Mouse (Mus musculus): Measurements from ENCODE around the gene Nrxn2. TPM values are rescaled to one million over a fixed set of nuclear protein-coding genes. Genes with fewer than 3 reads are reported as not detected.
A peak's percentile ranks its signal among the peaks of the same experiment; 100 is the strongest.

The Nrxn2 gene
- polyA plus RNA-seq, 1 experiment from 2014 or later: 0.50 TPM

- Histone ChIP-seq H3K27ac (ENCODE audit: low read length) (no peak overlapping the region), H3K4me2 (ENCODE audit: low read depth, low read length) (no peak overlapping the region), H3K4me3 (ENCODE audit: low read depth, low read length) (no peak overlapping the region), H3K27me3 (ENCODE audit: control insufficient read depth, insufficient read depth, low read depth, low read length) (no peaks in the 10 kb centered on the region), H3K9me3 (replicated peaks; ENCODE audit: control insufficient read depth, low read length) (no peaks in the 10 kb centered on the region), H3K36me3 (ENCODE audit: control insufficient read depth, insufficient read depth) (no peaks in the 10 kb centered on the region), H3K4me1 (ENCODE audit: control insufficient read depth, low read depth, low read length) (no peaks in the 10 kb centered on the region), H3K9ac (ENCODE audit: low read depth, low read length) (no peak overlapping the region)
- no peak for ATAC-seq (ENCODE audit: low read depth)
- WGBS (ENCODE audit: insufficient replicate concordance): 70% methylated on average over 3 of the region's 3 CpGs
Measured at GRCm38 (mm10) chr19:6466945-6467344, 48.4 kb downstream of the Nrxn2 start.

GRCm38 (mm10) chr19:6467374-6467979, 48.9 kb downstream of the Nrxn2 start:
- Histone ChIP-seq H3K27me3 (ENCODE audit: control insufficient read depth, insufficient read depth, low read depth, low read length) (no peaks in the 10 kb centered on the region), H3K4me2 (ENCODE audit: low read depth, low read length) (no peak overlapping the region), H3K9me3 (replicated peaks; ENCODE audit: control insufficient read depth, low read length) (no peaks in the 10 kb centered on the region), H3K4me3 (ENCODE audit: low read depth, low read length) (no peak overlapping the region), H3K4me1 (ENCODE audit: control insufficient read depth, low read depth, low read length) (no peaks in the 10 kb centered on the region), H3K27ac (ENCODE audit: low read length) (no peak overlapping the region), H3K9ac (ENCODE audit: low read depth, low read length) (no peak overlapping the region), H3K36me3 (ENCODE audit: control insufficient read depth, insufficient read depth) (no peaks in the 10 kb centered on the region)
- no peak for ATAC-seq (ENCODE audit: low read depth)
- 70% methylated on average over 15 of the region's 15 CpGs for WGBS (ENCODE audit: insufficient replicate concordance)

- Histone ChIP-seq H3K4me1 (ENCODE audit: control insufficient read depth, low read depth, low read length) (no peaks in the 10 kb centered on the region; the same call in 1 of the 2 replicates), H3K9ac (ENCODE audit: low read depth, low read length) (no peak overlapping the region), H3K27me3 (ENCODE audit: control insufficient read depth, insufficient read depth, low read depth, low read length) (no peaks in the 10 kb centered on the region), H3K9me3 (replicated peaks; ENCODE audit: control insufficient read depth, low read length) (no peaks in the 10 kb centered on the region), H3K36me3 (ENCODE audit: control insufficient read depth, insufficient read depth) (no peaks in the 10 kb centered on the region), H3K4me2 (ENCODE audit: low read depth, low read length) (no peak overlapping the region), H3K4me3 (ENCODE audit: low read depth, low read length) (no peak overlapping the region), H3K27ac (ENCODE audit: low read length) (no peak overlapping the region)
- 18% methylated on average over 5 of the region's 5 CpGs for WGBS (ENCODE audit: insufficient replicate concordance)
- ATAC-seq (ENCODE audit: low read depth): no peak
Measured at GRCm38 (mm10) chr19:6471630-6472029, 53.1 kb downstream of the Nrxn2 start.

- ATAC-seq (ENCODE audit: low read depth): no peak; the same call in 1 of the 2 replicates
- no peak overlapping the region for H3K4me2 ChIP-seq (ENCODE audit: low read depth, low read length)
Measured at GRCm38 (mm10) chr19:6472821-6473220, 54.3 kb downstream of the Nrxn2 start.

GRCm38 (mm10) chr19:6474706-6475105, 56.2 kb downstream of the Nrxn2 start:
- Histone ChIP-seq H3K4me1 (ENCODE audit: control insufficient read depth, low read depth, low read length) (no peaks in the 10 kb centered on the region; the same call in 1 of the 2 replicates), H3K9ac (ENCODE audit: low read depth, low read length) (no peak overlapping the region), H3K4me3 (ENCODE audit: low read depth, low read length) (no peak overlapping the region), H3K4me2 (ENCODE audit: low read depth, low read length) (no peak overlapping the region), H3K36me3 (ENCODE audit: control insufficient read depth, insufficient read depth) (no peaks in the 10 kb centered on the region), H3K27me3 (ENCODE audit: control insufficient read depth, insufficient read depth, low read depth, low read length) (no peaks in the 10 kb centered on the region), H3K27ac (ENCODE audit: low read length) (no peak overlapping the region), H3K9me3 (replicated peaks; ENCODE audit: control insufficient read depth, low read length) (no peaks in the 10 kb centered on the region)
- ATAC-seq (ENCODE audit: low read depth): no peak
- WGBS (ENCODE audit: insufficient replicate concordance): 44% methylated on average over 15 of the region's 15 CpGs

More at GRCm38 (mm10) chr19:6472821-6473220, 54.3 kb downstream of the Nrxn2 start:
- no peak overlapping the region for H3K4me3 ChIP-seq (ENCODE audit: low read depth, low read length)
- H3K9me3 ChIP-seq (replicated peaks; ENCODE audit: control insufficient read depth, low read length): no peaks in the 10 kb centered on the region
- WGBS (ENCODE audit: insufficient replicate concordance): 50% methylated on average over 9 of the region's 9 CpGs
- H3K27me3 ChIP-seq (ENCODE audit: control insufficient read depth, insufficient read depth, low read depth, low read length): no peaks in the 10 kb centered on the region
- H3K4me1 ChIP-seq (ENCODE audit: control insufficient read depth, low read depth, low read length): no peaks in the 10 kb centered on the region; the same call in 1 of the 2 replicates
- no peak overlapping the region for H3K9ac ChIP-seq (ENCODE audit: low read depth, low read length)
- H3K36me3 ChIP-seq (ENCODE audit: control insufficient read depth, insufficient read depth): no peaks in the 10 kb centered on the region
- no peak overlapping the region for H3K27ac ChIP-seq (ENCODE audit: low read length)

GRCm38 (mm10) chr19:6475129-6475528, 56.6 kb downstream of the Nrxn2 start:
- Histone ChIP-seq H3K27ac (ENCODE audit: low read length) (peak overlapping the region; percentile 5; the same call in 1 of the 2 replicates), H3K9ac (ENCODE audit: low read depth, low read length) (no peak overlapping the region), H3K36me3 (ENCODE audit: control insufficient read depth, insufficient read depth) (no peaks in the 10 kb centered on the region), H3K9me3 (replicated peaks; ENCODE audit: control insufficient read depth, low read length) (no peaks in the 10 kb centered on the region), H3K4me1 (ENCODE audit: control insufficient read depth, low read depth, low read length) (no peaks in the 10 kb centered on the region; the same call in 1 of the 2 replicates), H3K27me3 (ENCODE audit: control insufficient read depth, insufficient read depth, low read depth, low read length) (no peaks in the 10 kb centered on the region), H3K4me2 (ENCODE audit: low read depth, low read length) (no peak overlapping the region), H3K4me3 (ENCODE audit: low read depth, low read length) (no peak overlapping the region)
- WGBS (ENCODE audit: insufficient replicate concordance): 25% methylated on average over 5 of the region's 5 CpGs
- no peak for ATAC-seq (ENCODE audit: low read depth)

GRCm38 (mm10) chr19:6477007-6477406, 58.5 kb downstream of the Nrxn2 start:
- H3K4me3 ChIP-seq (ENCODE audit: low read depth, low read length): no peak overlapping the region
- no peaks in the 10 kb centered on the region for H3K36me3 ChIP-seq (ENCODE audit: control insufficient read depth, insufficient read depth)
- no peaks in the 10 kb centered on the region for H3K27me3 ChIP-seq (ENCODE audit: control insufficient read depth, insufficient read depth, low read depth, low read length)
- H3K4me1 ChIP-seq (ENCODE audit: control insufficient read depth, low read depth, low read length): no peaks in the 10 kb centered on the region; the same call in 1 of the 2 replicates
- no peak for ATAC-seq (ENCODE audit: low read depth)
- H3K4me2 ChIP-seq (ENCODE audit: low read depth, low read length): no peak overlapping the region
- no peak overlapping the region for H3K27ac ChIP-seq (ENCODE audit: low read length)
- 49% methylated on average over 4 of the region's 4 CpGs for WGBS (ENCODE audit: insufficient replicate concordance)
- no peak overlapping the region for H3K9ac ChIP-seq (ENCODE audit: low read depth, low read length)
- no peaks in the 10 kb centered on the region for H3K9me3 ChIP-seq (replicated peaks; ENCODE audit: control insufficient read depth, low read length)

- Histone ChIP-seq H3K36me3 (ENCODE audit: control insufficient read depth, insufficient read depth) (no peaks in the 10 kb centered on the region), H3K9ac (ENCODE audit: low read depth, low read length) (no peak overlapping the region), H3K27me3 (ENCODE audit: control insufficient read depth, insufficient read depth, low read depth, low read length) (no peaks in the 10 kb centered on the region), H3K4me3 (ENCODE audit: low read depth, low read length) (no peak overlapping the region), H3K4me1 (ENCODE audit: control insufficient read depth, low read depth, low read length) (no peaks in the 10 kb centered on the region; the same call in 1 of the 2 replicates), H3K27ac (ENCODE audit: low read length) (no peak overlapping the region), H3K4me2 (ENCODE audit: low read depth, low read length) (no peak overlapping the region), H3K9me3 (replicated peaks; ENCODE audit: control insufficient read depth, low read length) (no peaks in the 10 kb centered on the region)
- no peak for ATAC-seq (ENCODE audit: low read depth)
- 65% methylated on average over 2 of the region's 2 CpGs for WGBS (ENCODE audit: insufficient replicate concordance)
Measured at GRCm38 (mm10) chr19:6478566-6478965, 60.0 kb downstream of the Nrxn2 start.

- ATAC-seq (ENCODE audit: low read depth): no peak
- no peaks in the 10 kb centered on the region for H3K9me3 ChIP-seq (replicated peaks; ENCODE audit: control insufficient read depth, low read length)
- no peak overlapping the region for H3K27ac ChIP-seq (ENCODE audit: low read length)
- H3K36me3 ChIP-seq (ENCODE audit: control insufficient read depth, insufficient read depth): no peaks in the 10 kb centered on the region
- H3K4me2 ChIP-seq (ENCODE audit: low read depth, low read length): no peak overlapping the region
- no peaks in the 10 kb centered on the region for H3K4me1 ChIP-seq (ENCODE audit: control insufficient read depth, low read depth, low read length)
- no peak overlapping the region for H3K4me3 ChIP-seq (ENCODE audit: low read depth, low read length)
- 62% methylated on average over 6 of the region's 6 CpGs for WGBS (ENCODE audit: insufficient replicate concordance)
- no peak overlapping the region for H3K9ac ChIP-seq (ENCODE audit: low read depth, low read length)
- H3K27me3 ChIP-seq (ENCODE audit: control insufficient read depth, insufficient read depth, low read depth, low read length): no peaks in the 10 kb centered on the region
Measured at GRCm38 (mm10) chr19:6482886-6483285, 64.4 kb downstream of the Nrxn2 start.

Data from liver, embryonic 16.5 days (tissue).